Mouse (Mus musculus) testis, adult 10 weeks (tissue): ENCODE results near the gene Immp2l. TPM values are rescaled to one million over a fixed set of nuclear protein-coding genes. Genes with fewer than 3 reads are reported as not detected.

Source experiments
- polyA plus RNA-seq: library from polyadenylated mRNA; stranded (reverse); fragments of 350-450 nt; fragmentation: Illumina TruSeq; extraction: RNeasy Lipid Tissue Mini Kit (QIAGEN cat#74804); gene quantifications from one replicate; pipeline ENCODE4 v1.2.3, GENCODE M21; 2014; ENCODE audit warnings: low read depth, low replicate concordance

Gene Immp2l
- 28.9 TPM for polyA plus RNA-seq

DNA sequence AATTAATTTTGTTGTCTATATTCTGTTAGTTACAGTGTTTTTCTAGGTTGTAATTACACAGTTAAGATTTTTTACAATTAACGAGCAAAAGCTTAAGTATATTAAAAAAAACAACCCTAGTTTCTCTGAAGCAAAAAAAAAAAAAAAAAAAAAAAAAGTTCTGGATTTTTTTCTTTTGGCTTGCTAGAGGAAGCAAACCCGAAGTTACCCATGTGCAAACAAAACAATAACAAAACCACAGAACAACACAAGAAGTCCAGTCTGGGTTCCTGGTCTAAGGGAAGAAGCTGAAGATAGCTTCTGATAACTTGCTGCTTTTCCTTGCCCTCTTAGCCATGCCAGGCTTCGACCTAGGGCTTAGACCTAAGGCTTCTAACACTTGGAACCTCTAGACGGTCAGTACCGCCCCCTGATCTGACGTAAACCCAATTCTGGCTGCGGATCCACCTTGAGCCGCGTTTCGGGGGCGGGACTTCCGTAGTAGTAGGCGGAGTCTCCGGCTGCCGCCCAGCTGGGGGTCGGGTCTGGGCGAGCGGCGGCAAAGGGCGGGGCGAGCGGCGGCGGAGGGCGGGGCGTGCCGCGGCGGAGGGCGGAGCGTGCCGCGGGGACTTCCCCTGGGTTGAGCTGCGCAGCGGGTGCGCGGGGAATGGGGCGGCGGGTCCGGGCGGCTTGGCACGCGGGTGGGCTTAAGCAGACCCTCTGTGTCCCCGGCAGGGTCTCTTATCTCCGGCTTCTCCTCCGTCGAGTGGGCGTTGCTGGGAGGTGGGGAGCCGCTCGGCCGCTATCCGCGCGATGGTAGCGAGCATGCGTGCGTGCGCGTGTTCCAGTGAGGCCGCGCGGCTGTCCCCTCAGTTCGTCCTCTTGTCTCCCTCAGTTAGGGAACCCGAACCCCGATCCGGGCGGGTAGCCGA is at the start of gene Immp2l:
Gene Immp2l (plus strand): TSS at position 580 of the 911 bp plus-strand sequence.

DNA sequence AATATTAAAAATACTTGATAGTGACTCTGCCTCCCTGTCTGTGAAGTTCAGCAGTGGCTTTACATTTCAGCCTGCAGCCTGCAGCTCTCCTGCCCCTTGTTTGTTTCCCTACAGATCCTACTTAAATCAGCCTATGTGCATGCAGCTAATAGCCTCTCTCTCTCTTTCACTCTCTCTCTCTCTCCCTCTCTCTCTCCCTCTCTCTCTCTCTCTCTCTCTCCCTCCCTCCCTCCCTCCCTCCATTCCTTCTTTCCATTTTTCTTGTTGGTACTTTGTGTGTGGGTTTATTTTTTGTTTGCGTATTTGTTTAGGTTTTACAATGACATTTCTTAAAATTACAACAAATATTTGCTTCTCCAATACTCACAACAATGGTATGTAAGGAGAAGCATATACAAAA is 462.4 kb downstream of the Immp2l start, which contains the start of gene Lrrn3:
Gene Lrrn3 (minus strand): TSS at position 101 of the 400 bp plus-strand sequence.

